Mouse (Mus musculus): Measurements from ENCODE around the gene Prpf6. TPM values are rescaled to one million over a fixed set of nuclear protein-coding genes. Genes with fewer than 3 reads are reported as not detected.

Gene Prpf6
- polyA plus RNA-seq, 1 experiment from 2014 or later, result 32.3 TPM

GRCm38 (mm10) chr2:181593937-181594336 is 2.3 kb downstream of the Prpf6 start:
- H3K4me3 ChIP-seq (ENCODE audit: low read depth, low read length), result no peak overlapping the region
- H3K4me1 ChIP-seq (ENCODE audit: insufficient read depth, low read depth, low read length), result peaks cover 13% of the 10 kb centered on the region; the same call in 1 of the 2 replicates
- peak; percentile 68 for DNase-seq (ENCODE audit: low spot score)
- H3K4me2 ChIP-seq (replicated peaks; ENCODE audit: low read depth, low read length), result no peak overlapping the region
- no peak overlapping the region for H3K9ac ChIP-seq (replicated peaks; ENCODE audit: low read depth)
- no peak overlapping the region for H3K27ac ChIP-seq (ENCODE audit: low read length)
- no peaks in the 10 kb centered on the region for H3K27me3 ChIP-seq (replicated peaks; ENCODE audit: insufficient read depth, low read length)
- no peaks in the 10 kb centered on the region for H3K9me3 ChIP-seq (ENCODE audit: low read length)
- no peak for ATAC-seq
- H3K36me3 ChIP-seq (ENCODE audit: insufficient read depth, low read length), result no peaks in the 10 kb centered on the region
- peak; percentile 38 for TF ChIP-seq CTCF (IDR thresholded peaks at IDR 0.05)
- TF ChIP-seq EP300 (IDR thresholded peaks at IDR 0.05), result no peak

- Histone ChIP-seq H3K4me2 (replicated peaks; ENCODE audit: low read depth, low read length) (no peak overlapping the region), H3K4me3 (ENCODE audit: low read depth, low read length) (no peak overlapping the region), H3K9ac (replicated peaks; ENCODE audit: low read depth) (no peak overlapping the region), H3K9me3 (ENCODE audit: low read length) (no peaks in the 10 kb centered on the region), H3K4me1 (ENCODE audit: insufficient read depth, low read depth, low read length) (peaks cover 16% of the 10 kb centered on the region; the same call in 1 of the 2 replicates), H3K27ac (ENCODE audit: low read length) (no peak overlapping the region), H3K36me3 (ENCODE audit: insufficient read depth, low read length) (no peaks in the 10 kb centered on the region), H3K27me3 (replicated peaks; ENCODE audit: insufficient read depth, low read length) (no peaks in the 10 kb centered on the region)
- 68% methylated on average over 4 of the region's 4 CpGs for WGBS
- DNase-seq (ENCODE audit: low spot score), result peak; percentile 63
- TF ChIP-seq CTCF (IDR thresholded peaks at IDR 0.05) (peak; percentile 73), EP300 (IDR thresholded peaks at IDR 0.05) (no peak)
- no peak for ATAC-seq
Observed at GRCm38 (mm10) chr2:181594946-181595696, 3.5 kb downstream of the Prpf6 start.

GRCm38 (mm10) chr2:181596221-181596960 is 4.7 kb downstream of the Prpf6 start:
- ATAC-seq, result no peak
- H3K27ac ChIP-seq (ENCODE audit: low read length), result no peak overlapping the region
- H3K4me3 ChIP-seq (ENCODE audit: low read depth, low read length), result no peak overlapping the region
- no peak for DNase-seq (ENCODE audit: low spot score)
- no peaks in the 10 kb centered on the region for H3K27me3 ChIP-seq (replicated peaks; ENCODE audit: insufficient read depth, low read length)
- no peak overlapping the region for H3K9ac ChIP-seq (replicated peaks; ENCODE audit: low read depth)
- peaks cover 19% of the 10 kb centered on the region; the same call in 1 of the 2 replicates for H3K4me1 ChIP-seq (ENCODE audit: insufficient read depth, low read depth, low read length)
- H3K4me2 ChIP-seq (replicated peaks; ENCODE audit: low read depth, low read length), result no peak overlapping the region
- no peaks in the 10 kb centered on the region for H3K9me3 ChIP-seq (ENCODE audit: low read length)
- WGBS, result 44% methylated on average over 6 of the region's 6 CpGs
- H3K36me3 ChIP-seq (ENCODE audit: insufficient read depth, low read length), result no peaks in the 10 kb centered on the region
- TF ChIP-seq CTCF (IDR thresholded peaks at IDR 0.05), result no peak
- TF ChIP-seq EP300 (IDR thresholded peaks at IDR 0.05), result no peak

GRCm38 (mm10) chr2:181597378-181598061 is 5.9 kb downstream of the Prpf6 start:
- peak overlapping the region; percentile 86; the same call in 1 of the 2 replicates for H3K27ac ChIP-seq (ENCODE audit: low read length)
- no peak for TF ChIP-seq EP300 (IDR thresholded peaks at IDR 0.05)
- TF ChIP-seq CTCF (IDR thresholded peaks at IDR 0.05), result no peak; the same call in 1 of the 2 replicates
- no peak for ATAC-seq
- H3K27me3 ChIP-seq (replicated peaks; ENCODE audit: insufficient read depth, low read length), result no peaks in the 10 kb centered on the region
- H3K9me3 ChIP-seq (ENCODE audit: low read length), result no peaks in the 10 kb centered on the region
- 67% methylated on average over 7 of the region's 7 CpGs for WGBS
- no peak overlapping the region for H3K9ac ChIP-seq (replicated peaks; ENCODE audit: low read depth)
- DNase-seq (ENCODE audit: low spot score), result peak; percentile 40
- peaks cover 13% of the 10 kb centered on the region; the same call in 1 of the 2 replicates for H3K4me1 ChIP-seq (ENCODE audit: insufficient read depth, low read depth, low read length)
- H3K4me3 ChIP-seq (ENCODE audit: low read depth, low read length), result no peak overlapping the region
- no peaks in the 10 kb centered on the region for H3K36me3 ChIP-seq (ENCODE audit: insufficient read depth, low read length)
- H3K4me2 ChIP-seq (replicated peaks; ENCODE audit: low read depth, low read length), result no peak overlapping the region

- 3% methylated on average over 68 of the region's 71 CpGs for WGBS
- DNase-seq (ENCODE audit: low spot score), result peak; percentile 83
- H3K9ac ChIP-seq (replicated peaks; ENCODE audit: low read depth), result peak within 1 kb of the TSS; percentile 65
- no peaks in the 10 kb centered on the region for H3K36me3 ChIP-seq (ENCODE audit: insufficient read depth, low read length)
- H3K4me3 ChIP-seq (ENCODE audit: low read depth, low read length), result peak within 1 kb of the TSS; percentile 63
- H3K4me2 ChIP-seq (replicated peaks; ENCODE audit: low read depth, low read length), result peak within 1 kb of the TSS; percentile 94
- no peaks in the 10 kb centered on the region for H3K9me3 ChIP-seq (ENCODE audit: low read length)
- TF ChIP-seq CTCF (IDR thresholded peaks at IDR 0.05) (peak; percentile 35), EP300 (IDR thresholded peaks at IDR 0.05) (no peak)
- H3K27me3 ChIP-seq (replicated peaks; ENCODE audit: insufficient read depth, low read length), result no peaks in the 10 kb centered on the region
- H3K27ac ChIP-seq (ENCODE audit: low read length), result peak within 1 kb of the TSS; percentile 86
- peaks cover 10% of the 10 kb centered on the region; the same call in 1 of the 2 replicates for H3K4me1 ChIP-seq (ENCODE audit: insufficient read depth, low read depth, low read length)
- peak; percentile 42 for ATAC-seq
Observed at GRCm38 (mm10) chr2:181598454-181599351, 7.0 kb downstream of the Prpf6 start, which contains the start of gene Samd10. Samd10 (minus strand) TSS chr2:181599212.

All from lung, postnatal 0 days (tissue).